ENCODE assay signal across 16 mouse cellular contexts in genomic region chr8:26266384-26266783, GRCm38 (mm10).
DNase-seq lines count a peak whose midpoint lies in the region; ATAC-seq and TF ChIP-seq lines count a peak whose summit lies in the region.
"Had no signal": no experiment of that assay in that cellular context is flagged by ENCODE, and none has a peak within 500 bp of the region (broad histone marks: within the 10 kb centered on the region; RNA-seq: fewer than 3 reads in every experiment).

No protein-coding gene starts in this region.

- WGBS in embryonic facial prominence, embryonic 14.5 days, result 24% methylated on average over 4 of the region's 4 CpGs
- 25% methylated on average over 4 of the region's 4 CpGs for WGBS in hindbrain, embryonic 15.5 days
- 85% methylated on average over 4 of the region's 4 CpGs for WGBS in cerebellum, adult 2 months

- no peak for TF ChIP-seq POLR2A in brain, embryonic 14.5 days (IDR thresholded peaks at IDR 0.05; ENCODE audit: borderline replicate concordance, extremely low read depth, insufficient read depth, insufficient read length, poor library complexity, severe bottlenecking)
- TF ChIP-seq POLR2A in cerebellum, adult 2 months (IDR thresholded peaks at IDR 0.05; ENCODE audit: borderline replicate concordance, insufficient read depth, low read length), result no peak

- ATAC-seq in embryonic facial prominence, embryonic 14.5 days (ENCODE audit: low read depth), result no peak
- ATAC-seq in hindbrain, embryonic 15.5 days (ENCODE audit: low FRiP score, low read depth), result no peak
- ATAC-seq: liver, postnatal 0 days had no signal

- H3K36me3 ChIP-seq in embryonic facial prominence, embryonic 14.5 days (ENCODE audit: control insufficient read depth, insufficient read depth, low read length), result no peaks in the 10 kb centered on the region
- H3K36me3 ChIP-seq in hindbrain, embryonic 15.5 days, result no peaks in the 10 kb centered on the region
- H3K36me3 ChIP-seq: heart, embryonic 13.5 days; limb, embryonic 15.5 days had no signal

- DNase-seq in heart, adult 11 months, result peak; percentile 40
- no peak for DNase-seq in heart, postnatal 14 days
- peak; percentile 88 for DNase-seq in brain, embryonic 14.5 days (ENCODE audit: low read depth)
- peak; percentile 64 for DNase-seq in embryonic facial prominence, embryonic 14.5 days (ENCODE audit: low spot score)
- DNase-seq in gastrocnemius, postnatal 14 days, result no peak
- no peak for DNase-seq in cerebellum, adult 2 months
- DNase-seq in kidney, postnatal 36 days, result no peak
- DNase-seq: cerebellum, adult 11 months; kidney, adult 9 months; liver, postnatal 0 days; lung, postnatal 36 days; right cerebral cortex, postnatal 25 days had no signal

- H3K9ac ChIP-seq in embryonic facial prominence, embryonic 14.5 days (ENCODE audit: low read depth, low read length), result no peak overlapping the region
- H3K9ac ChIP-seq in hindbrain, embryonic 15.5 days, result no peak overlapping the region
- H3K9ac ChIP-seq: heart, embryonic 13.5 days; limb, embryonic 15.5 days; liver, postnatal 0 days had no signal

- H3K27ac ChIP-seq in embryonic facial prominence, embryonic 14.5 days (replicated peaks; ENCODE audit: low read depth, low read length), result no peak overlapping the region
- 0 out of 2 replicates have a peak overlapping the region, but pooled peaks have one; percentile 4 for H3K27ac ChIP-seq in hindbrain, embryonic 15.5 days (replicated peaks)
- H3K27ac ChIP-seq in cerebellum, adult 2 months (ENCODE audit: insufficient read depth, low read length), result no peak overlapping the region
- H3K27ac ChIP-seq: heart, embryonic 13.5 days; limb, embryonic 15.5 days had no signal

- H3K4me3 ChIP-seq in embryonic facial prominence, embryonic 14.5 days (ENCODE audit: low read depth, low read length), result no peak overlapping the region
- no peak overlapping the region for H3K4me3 ChIP-seq in hindbrain, embryonic 15.5 days
- H3K4me3 ChIP-seq in cerebellum, adult 2 months (replicated peaks; ENCODE audit: insufficient read depth, low read depth, low read length), result no peak overlapping the region
- H3K4me3 ChIP-seq: heart, embryonic 13.5 days; limb, embryonic 15.5 days had no signal

- no peaks in the 10 kb centered on the region for H3K27me3 ChIP-seq in embryonic facial prominence, embryonic 14.5 days (replicated peaks; ENCODE audit: control insufficient read depth, insufficient read depth, low read length)
- H3K27me3 ChIP-seq in hindbrain, embryonic 15.5 days, result 0 out of 2 replicates have a peak, but pooled peaks cover 2% of the 10 kb centered on the region
- H3K27me3 ChIP-seq in cerebellum, adult 2 months (ENCODE audit: control insufficient read depth, insufficient read depth, low read length), result no peaks in the 10 kb centered on the region; the same call in 1 of the 2 replicates

- H3K4me1 ChIP-seq in embryonic facial prominence, embryonic 14.5 days (ENCODE audit: control insufficient read depth, insufficient read depth, low read length), result peaks cover 23% of the 10 kb centered on the region; the same call in 1 of the 2 replicates
- peaks cover 51% of the 10 kb centered on the region for H3K4me1 ChIP-seq in hindbrain, embryonic 15.5 days (replicated peaks)
- H3K4me1 ChIP-seq in cerebellum, adult 2 months (ENCODE audit: control insufficient read depth, insufficient read depth, low read length), result peaks cover 7% of the 10 kb centered on the region

- intact Hi-C loops in heart, postnatal 14 days (cut with DNase I), result no loop called here
- intact Hi-C loops in gastrocnemius, postnatal 14 days (cut with DNase I; ENCODE audit: low total_unique reads), result no loop called here

- no peaks in the 10 kb centered on the region for H3K9me3 ChIP-seq in embryonic facial prominence, embryonic 14.5 days (ENCODE audit: control insufficient read depth, low read length)
- no peaks in the 10 kb centered on the region for H3K9me3 ChIP-seq in hindbrain, embryonic 15.5 days
- H3K9me3 ChIP-seq: heart, embryonic 13.5 days; limb, embryonic 15.5 days had no signal

- TF ChIP-seq CTCF in brain, embryonic 14.5 days (IDR thresholded peaks at IDR 0.05; ENCODE audit: borderline replicate concordance, extremely low read depth, insufficient read depth, insufficient read length), result no peak
- no peak for TF ChIP-seq CTCF in cerebellum, adult 2 months (IDR thresholded peaks at IDR 0.05; ENCODE audit: borderline replicate concordance, insufficient read depth, low read depth, low read length)

- no peak overlapping the region for H3K4me2 ChIP-seq in embryonic facial prominence, embryonic 14.5 days (ENCODE audit: low read depth, low read length)
- H3K4me2 ChIP-seq in hindbrain, embryonic 15.5 days, result no peak overlapping the region
- H3K4me2 ChIP-seq: heart, embryonic 13.5 days; limb, embryonic 15.5 days; midbrain, embryonic 11.5 days had no signal

Comparison
In these comparisons a context has a peak if more than half of its experiments do, and no peak if none do; other contexts are left out.
1. DNase-seq: peak in heart, adult 11 months (single experiment), brain, embryonic 14.5 days (single experiment) and embryonic facial prominence, embryonic 14.5 days (single experiment); none in heart, postnatal 14 days (0 of 2), gastrocnemius, postnatal 14 days (single experiment), cerebellum, adult 2 months (0 of 2) and kidney, postnatal 36 days (0 of 2).